Mouse (Mus musculus) heart, adult 2 months (tissue): ENCODE data around the gene Dgka.

Experiments
- CTCF ChIP-seq: fragments of 200-600 bp; IDR thresholded peaks from 2 replicates; pipeline ENCODE4 v1.8.1; 2022; ENCODE audit warnings: antibody characterized with exemption, mild to moderate bottlenecking, moderate library complexity
- EP300 ChIP-seq: fragments of 200-500 bp; IDR thresholded peaks from 2 replicates; pipeline ENCODE4 v1.6.1; 2011; ENCODE audit warnings: low read depth, low read length, control low read depth; ENCODE audit not compliant: insufficient read depth
- POLR2A ChIP-seq: fragments of 200-500 bp; IDR thresholded peaks from 2 replicates; pipeline ENCODE4 v1.6.1; 2011; ENCODE audit warnings: mild to moderate bottlenecking, low read depth, low read length, control low read depth; ENCODE audit not compliant: insufficient read depth

DNA sequence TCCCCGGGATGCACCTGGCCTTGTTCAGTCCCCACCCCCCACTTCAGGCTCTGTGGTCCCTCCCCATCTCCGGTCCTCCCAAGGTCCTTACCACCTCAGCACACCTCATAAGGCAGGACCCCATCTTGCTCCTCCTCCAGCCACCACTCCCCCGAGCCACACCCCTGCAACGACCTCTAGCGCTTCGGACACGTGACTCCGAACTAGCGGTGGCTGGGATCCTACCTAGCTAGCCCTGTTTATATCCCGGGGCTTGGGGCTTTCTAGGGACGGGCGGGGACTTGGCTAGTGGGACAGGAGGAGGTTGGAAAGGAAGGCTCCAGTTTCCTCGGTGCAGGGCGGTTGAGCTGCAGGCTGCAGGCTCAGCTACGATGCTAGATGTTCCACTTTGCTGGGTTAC lies 7.2 kb downstream of the Dgka start:
- TF ChIP-seq CTCF (no peak), POLR2A (no peak), EP300 (no peak)
